Mouse (Mus musculus) E14TG2a.4 (cell line): ENCODE measurements around the gene Prkn.

Experiments used
- H3K27me3 ChIP-seq: 2 replicates; pipeline ENCODE4 v1.6.1; 2014; ENCODE audit warnings: low read length, control low read depth; ENCODE audit not compliant: insufficient read depth
- H3K36me3 ChIP-seq: 2 replicates; pipeline ENCODE4 v1.6.1; 2014; ENCODE audit warnings: low read length, control low read depth; ENCODE audit not compliant: insufficient read depth
- H3K4me1 ChIP-seq: replicated peaks from 2 replicates; pipeline ENCODE4 v1.6.1; 2014; ENCODE audit warnings: low read depth, low read length, control low read depth
- H3K4me3 ChIP-seq: replicated peaks from 2 replicates; pipeline ENCODE4 v1.5.1; 2014; ENCODE audit warnings: mild to moderate bottlenecking, low read length
- H3K9me3 ChIP-seq: 2 replicates; pipeline ENCODE4 v1.6.1; 2014; ENCODE audit warnings: low read length, control low read depth
- CTCF ChIP-seq: conservative IDR thresholded peaks from 2 replicates; pipeline ENCODE4 v1.5.1; 2014; ENCODE audit warnings: low read length
- NANOG ChIP-seq: IDR thresholded peaks from 2 replicates; pipeline ENCODE4 v1.6.1; 2014; ENCODE audit warnings: borderline replicate concordance, low read length, mixed read lengths
- POU5F1 ChIP-seq: IDR thresholded peaks from 2 replicates; pipeline ENCODE4 v1.6.1; 2014; ENCODE audit warnings: low read length, borderline replicate concordance

Prkn gene

GRCm38 (mm10) chr17:11070996-11071395 is 230.8 kb downstream of the Prkn start:
- no peaks in the 10 kb centered on the region for H3K9me3 ChIP-seq
- no peak overlapping the region for H3K4me3 ChIP-seq
- H3K27me3 ChIP-seq: no peaks in the 10 kb centered on the region
- H3K36me3 ChIP-seq: no peaks in the 10 kb centered on the region
- TF ChIP-seq NANOG (no peak), POU5F1 (no peak), CTCF (no peak)
- H3K4me1 ChIP-seq: peaks cover 33% of the 10 kb centered on the region

GRCm38 (mm10) chr17:11076319-11076903 is 236.2 kb downstream of the Prkn start:
- Histone ChIP-seq H3K9me3 (no peaks in the 10 kb centered on the region), H3K36me3 (no peaks in the 10 kb centered on the region), H3K4me1 (no peaks in the 10 kb centered on the region), H3K4me3 (no peak overlapping the region), H3K27me3 (no peaks in the 10 kb centered on the region)
- no peak for TF ChIP-seq CTCF
- no peak for TF ChIP-seq NANOG
- no peak for TF ChIP-seq POU5F1

GRCm38 (mm10) chr17:11086492-11086891 is 246.3 kb downstream of the Prkn start:
- TF ChIP-seq CTCF (no peak), POU5F1 (no peak), NANOG (no peak)
- H3K27me3 ChIP-seq: no peaks in the 10 kb centered on the region

GRCm38 (mm10) chr17:11087088-11087487 is 246.9 kb downstream of the Prkn start:
- Histone ChIP-seq H3K4me1 (no peaks in the 10 kb centered on the region), H3K27me3 (no peaks in the 10 kb centered on the region), H3K9me3 (peaks cover 10% of the 10 kb centered on the region), H3K36me3 (no peaks in the 10 kb centered on the region), H3K4me3 (no peak overlapping the region)
- TF ChIP-seq NANOG: no peak
- no peak for TF ChIP-seq POU5F1
- no peak for TF ChIP-seq CTCF

More at GRCm38 (mm10) chr17:11086492-11086891, 246.3 kb downstream of the Prkn start:
- no peaks in the 10 kb centered on the region for H3K4me1 ChIP-seq
- no peaks in the 10 kb centered on the region for H3K36me3 ChIP-seq
- peaks cover 6% of the 10 kb centered on the region for H3K9me3 ChIP-seq
- H3K4me3 ChIP-seq: no peak overlapping the region

- Histone ChIP-seq H3K9me3 (peaks cover 16% of the 10 kb centered on the region), H3K27me3 (no peaks in the 10 kb centered on the region), H3K36me3 (no peaks in the 10 kb centered on the region), H3K4me1 (no peaks in the 10 kb centered on the region), H3K4me3 (no peak overlapping the region)
- TF ChIP-seq CTCF: no peak
- TF ChIP-seq NANOG: no peak
These were observed 247.6 kb downstream of the Prkn start for GRCm38 (mm10) chr17:11087823-11088222.

- H3K4me3 ChIP-seq: no peak overlapping the region
- H3K9me3 ChIP-seq: peaks cover 30% of the 10 kb centered on the region
- H3K4me1 ChIP-seq: no peaks in the 10 kb centered on the region
- TF ChIP-seq CTCF: no peak
- H3K36me3 ChIP-seq: no peaks in the 10 kb centered on the region
- no peaks in the 10 kb centered on the region for H3K27me3 ChIP-seq
These were observed 249.2 kb downstream of the Prkn start for GRCm38 (mm10) chr17:11089361-11089760.

GRCm38 (mm10) chr17:11092900-11093299 is 252.7 kb downstream of the Prkn start:
- Histone ChIP-seq H3K4me3 (no peak overlapping the region), H3K36me3 (no peaks in the 10 kb centered on the region), H3K9me3 (peaks cover 64% of the 10 kb centered on the region), H3K4me1 (no peaks in the 10 kb centered on the region), H3K27me3 (no peaks in the 10 kb centered on the region)
- no peak for TF ChIP-seq CTCF
- TF ChIP-seq POU5F1: no peak
- TF ChIP-seq NANOG: no peak

- Histone ChIP-seq H3K9me3 (peaks cover 64% of the 10 kb centered on the region), H3K4me3 (no peak overlapping the region), H3K27me3 (no peaks in the 10 kb centered on the region), H3K4me1 (no peaks in the 10 kb centered on the region), H3K36me3 (no peaks in the 10 kb centered on the region)
- TF ChIP-seq NANOG (no peak), POU5F1 (no peak), CTCF (no peak)
These were observed 253.1 kb downstream of the Prkn start for GRCm38 (mm10) chr17:11093321-11093720.

- H3K27me3 ChIP-seq: no peaks in the 10 kb centered on the region
These were observed 266.8 kb downstream of the Prkn start for GRCm38 (mm10) chr17:11107007-11107406.

More at GRCm38 (mm10) chr17:11107007-11107406, 266.8 kb downstream of the Prkn start:
- no peak overlapping the region for H3K4me3 ChIP-seq
- H3K4me1 ChIP-seq: no peaks in the 10 kb centered on the region
- TF ChIP-seq NANOG: no peak
- no peak for TF ChIP-seq POU5F1
- no peak for TF ChIP-seq CTCF
- no peaks in the 10 kb centered on the region for H3K36me3 ChIP-seq
- H3K9me3 ChIP-seq: peaks cover 41% of the 10 kb centered on the region
